Mouse (Mus musculus) brain, embryonic 18.5 days (tissue): ENCODE results near the gene Chrnb4.

Experiments
- DNase-seq: peaks from one replicate; pipeline ENCODE4 v3.0.0-alpha.2; 2012; ENCODE audit warnings: low read depth, low spot score

Gene Chrnb4

DNA sequence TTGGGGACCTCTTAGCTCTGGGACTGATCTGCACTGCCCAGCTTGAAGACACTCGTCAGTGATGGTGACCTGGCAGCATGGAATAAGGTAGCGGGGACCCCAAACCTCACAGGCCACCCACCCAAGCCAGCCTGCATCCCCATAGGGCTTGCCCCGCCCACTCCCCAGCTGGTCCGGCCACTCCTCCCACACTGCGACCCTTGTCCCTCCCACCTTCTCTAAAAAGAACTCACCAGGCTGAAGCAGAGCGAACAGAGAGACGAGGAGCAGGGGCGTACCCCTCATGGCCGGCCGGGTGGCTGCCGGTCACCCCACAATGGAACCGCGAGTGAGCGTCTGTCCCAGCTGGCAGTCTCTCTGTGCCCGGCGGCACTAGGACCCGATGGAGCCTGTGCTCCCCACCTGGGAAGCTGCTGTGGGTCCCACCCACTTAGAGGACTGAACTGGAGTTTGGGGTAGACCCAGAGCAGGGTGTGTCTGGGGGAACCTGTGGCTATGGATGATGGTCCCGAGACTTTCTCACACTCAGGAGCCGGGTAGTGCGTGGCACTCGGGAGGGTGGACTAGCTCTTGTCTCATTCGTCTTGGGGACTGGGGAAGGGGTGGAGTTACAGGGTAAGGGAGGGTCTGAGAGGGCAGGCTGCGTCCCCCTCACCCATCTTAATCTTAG is at the start of gene Chrnb4:
Gene Chrnb4 (minus strand): TSS at position 569 of the 670 bp plus-strand sequence.
- no peak for DNase-seq

DNA sequence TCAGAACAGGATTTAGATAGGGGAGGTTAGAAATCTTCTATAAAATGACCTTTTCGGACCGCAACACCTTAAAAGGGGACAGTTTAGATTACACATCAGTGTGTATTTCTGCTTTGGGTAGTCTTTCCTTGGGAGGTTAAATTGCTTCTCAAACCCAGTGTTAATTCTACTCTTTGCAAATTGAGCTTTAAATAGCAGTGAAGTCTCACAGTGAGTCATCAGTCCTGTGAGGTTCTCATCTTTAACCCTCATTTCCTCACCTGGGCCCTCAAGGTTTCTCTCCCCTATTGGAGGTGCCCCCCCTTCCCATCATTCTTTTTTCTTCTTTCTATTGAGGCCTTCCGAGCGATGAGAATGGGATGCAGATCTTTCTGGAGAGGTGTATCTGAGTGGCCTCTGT is 48.3 kb upstream of the Chrnb4 start:
- DNase-seq = no peak

DNA sequence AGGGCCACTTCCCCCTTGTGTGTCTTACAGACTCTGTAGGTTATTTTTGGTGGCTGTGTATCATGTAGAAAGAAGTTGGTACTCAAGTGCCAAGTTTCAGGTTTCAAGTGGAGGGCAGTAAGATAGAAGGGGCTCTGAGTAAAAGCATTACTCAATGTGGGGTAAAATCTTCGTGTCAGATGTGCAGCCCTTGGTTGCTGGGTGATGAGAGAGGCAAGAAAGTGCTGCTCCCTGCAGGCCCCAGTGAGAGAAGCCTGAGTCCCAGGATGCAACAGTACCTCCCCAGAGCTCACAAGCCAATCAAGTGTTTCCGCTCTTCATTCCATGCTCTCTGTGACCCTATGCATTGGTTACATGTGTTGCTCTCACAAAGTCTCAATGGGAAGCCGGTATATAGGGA is 47.5 kb upstream of the Chrnb4 start:
- DNase-seq = no peak

DNA sequence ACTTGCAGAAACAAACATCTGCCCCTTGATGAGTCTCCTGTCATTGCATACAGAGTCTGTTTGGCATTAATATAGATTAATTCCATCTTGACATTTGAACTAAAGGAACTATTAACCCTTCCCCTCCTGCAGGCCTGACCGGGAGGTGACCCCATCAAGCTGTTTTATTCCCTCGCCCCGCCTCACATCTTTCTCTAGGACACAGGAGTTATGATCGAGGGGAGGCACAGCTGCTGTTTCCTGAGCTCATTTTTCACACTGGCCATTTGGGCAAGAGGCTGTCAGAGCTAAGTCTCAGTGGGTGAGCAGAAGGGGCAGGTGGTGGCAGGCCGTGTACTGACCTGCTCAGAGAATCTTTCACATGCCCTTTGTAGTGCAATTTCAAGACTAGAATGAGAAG is 41.6 kb upstream of the Chrnb4 start:
- no peak for DNase-seq

DNA sequence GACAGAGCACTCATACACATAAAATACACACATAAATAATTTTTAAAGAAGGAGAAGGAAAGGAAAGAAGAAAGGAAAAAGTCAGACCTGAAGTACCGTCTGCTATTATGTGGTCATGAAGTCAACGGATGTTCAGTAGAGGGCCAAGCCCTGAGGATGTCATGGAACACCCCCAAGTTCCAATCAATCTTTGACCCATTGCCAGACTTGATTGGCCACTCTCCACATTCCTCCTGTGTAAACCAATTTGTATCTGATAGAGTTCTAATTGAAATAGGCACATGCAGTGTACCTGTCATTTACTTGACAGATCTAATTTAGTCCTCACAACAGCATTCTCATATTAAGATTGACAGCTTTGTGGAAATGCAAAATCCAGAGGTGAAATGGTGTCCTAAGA is 40.6 kb upstream of the Chrnb4 start:
- DNase-seq = no peak

DNA sequence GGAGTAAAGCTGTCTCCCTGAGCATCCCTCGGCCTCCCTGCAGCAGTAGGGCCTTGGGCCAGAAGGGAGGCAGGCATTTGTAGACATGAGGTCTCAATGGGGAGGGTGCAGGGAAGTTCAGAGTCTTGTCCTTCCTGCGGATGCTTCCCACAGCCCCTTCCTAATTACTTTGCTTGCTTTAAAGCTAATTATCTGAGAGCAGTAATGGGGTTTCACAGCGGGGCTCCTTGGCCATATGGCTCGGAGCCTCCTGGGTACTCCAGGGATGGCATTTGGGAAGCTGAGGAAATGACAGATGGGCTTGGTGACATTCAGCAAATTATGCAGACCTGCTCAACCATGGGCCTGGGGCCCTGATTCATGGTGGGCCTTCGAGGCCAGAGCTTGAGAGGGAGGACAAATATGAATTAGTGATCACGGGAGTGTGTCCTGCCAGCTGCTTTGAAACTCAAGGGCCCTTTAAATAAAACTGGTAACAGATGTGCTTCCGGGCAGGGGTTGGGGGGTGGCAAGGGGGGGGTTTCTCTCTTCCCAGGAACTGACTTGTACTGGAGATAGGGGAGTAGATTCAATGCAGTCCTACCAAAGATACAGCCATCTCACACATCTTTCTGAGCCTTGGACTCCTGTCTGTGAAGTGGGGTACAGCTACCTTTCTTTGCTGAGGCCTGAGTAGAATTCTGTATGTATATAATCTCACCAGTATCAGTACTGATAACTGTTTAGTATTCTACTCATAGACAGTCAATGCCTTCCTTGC is 34.8 kb upstream of the Chrnb4 start:
- DNase-seq = no peak

DNA sequence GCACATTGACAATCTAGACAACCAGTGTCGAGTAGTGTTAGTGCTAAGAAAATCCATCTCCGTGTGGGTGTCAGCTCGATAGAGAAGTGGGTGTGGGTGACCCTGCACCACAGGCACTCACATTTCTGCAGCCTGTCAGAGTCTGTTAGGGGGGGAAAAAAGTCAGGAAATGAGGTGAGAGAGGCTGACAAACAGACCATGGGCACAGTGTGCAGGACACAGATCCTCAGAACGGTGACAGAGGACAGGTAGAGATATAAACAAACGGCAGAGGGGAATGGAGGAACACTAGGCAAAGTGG is 19.3 kb upstream of the Chrnb4 start:
- no peak for DNase-seq

DNA sequence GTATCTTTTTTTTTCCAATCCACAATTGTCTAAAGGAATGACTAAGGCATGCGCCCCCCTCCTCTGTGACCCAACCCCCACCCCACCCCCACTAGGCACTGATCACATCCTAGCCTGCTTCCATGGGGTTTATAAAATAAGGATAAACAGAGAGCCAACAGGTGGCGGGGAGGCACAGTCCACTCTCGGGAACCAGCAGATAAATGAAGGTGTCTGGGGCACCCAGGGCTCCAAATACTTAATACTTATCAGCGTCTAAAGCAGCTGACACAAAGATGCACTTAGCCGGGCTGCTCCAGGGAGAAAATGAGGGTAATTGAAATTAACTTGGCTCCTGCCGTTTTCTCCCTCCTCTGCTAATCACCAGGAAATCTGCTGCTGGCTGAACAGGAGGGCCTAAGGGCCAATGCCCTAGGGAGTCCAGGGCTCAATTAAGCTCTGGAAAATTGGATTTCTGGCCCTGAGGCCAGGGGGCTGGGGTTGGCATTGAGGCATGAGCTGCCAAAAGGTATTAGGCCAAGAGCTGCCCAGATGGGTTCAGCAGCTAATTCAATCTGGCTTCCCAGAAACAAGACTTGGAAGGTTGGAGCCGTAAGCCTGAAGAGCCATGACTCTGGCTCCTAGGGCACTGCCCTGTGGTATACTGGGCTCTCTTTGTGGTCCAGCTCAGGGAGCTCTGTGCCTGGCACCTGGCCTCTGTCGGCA is 18.8 kb upstream of the Chrnb4 start:
- DNase-seq = no peak

DNA sequence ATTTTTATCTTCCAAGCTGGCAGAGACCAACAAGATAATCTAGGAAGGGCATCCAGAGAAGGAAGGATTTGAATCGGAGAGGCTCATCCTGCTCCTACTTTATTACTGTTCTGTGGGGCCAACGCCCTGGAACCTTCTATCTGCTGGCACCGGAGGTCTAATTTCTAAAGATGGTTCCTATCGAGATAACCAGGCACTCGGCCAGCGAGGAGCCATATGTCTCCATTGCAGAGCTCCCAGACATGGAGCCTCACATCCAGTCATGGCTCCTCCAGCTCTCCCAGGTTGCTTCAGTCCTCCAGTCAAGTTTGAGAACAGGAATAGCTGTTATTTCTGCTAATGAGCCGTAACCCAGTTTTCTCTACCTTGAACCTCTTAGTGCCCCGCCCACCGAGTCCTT is 16.7 kb upstream of the Chrnb4 start:
- DNase-seq = no peak

DNA sequence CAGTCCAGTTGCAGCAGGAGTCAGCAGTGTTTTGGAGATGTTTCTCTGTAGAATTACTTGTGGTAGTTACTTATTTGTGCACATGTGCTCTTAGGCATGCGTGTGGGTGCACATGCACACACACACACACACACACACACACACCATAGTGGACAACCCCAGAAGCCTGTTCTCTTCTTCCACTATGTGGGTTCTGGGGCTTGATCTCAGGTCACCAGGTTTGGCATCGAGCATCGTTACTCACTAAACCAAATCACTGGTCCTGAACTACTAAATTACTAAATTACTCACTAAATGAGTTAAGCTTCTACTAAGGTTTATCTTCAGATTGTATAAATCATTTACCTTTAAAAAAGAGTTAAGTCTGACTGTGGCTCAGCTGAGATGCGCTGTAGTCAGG is 9.5 kb upstream of the Chrnb4 start:
- DNase-seq = no peak

DNA sequence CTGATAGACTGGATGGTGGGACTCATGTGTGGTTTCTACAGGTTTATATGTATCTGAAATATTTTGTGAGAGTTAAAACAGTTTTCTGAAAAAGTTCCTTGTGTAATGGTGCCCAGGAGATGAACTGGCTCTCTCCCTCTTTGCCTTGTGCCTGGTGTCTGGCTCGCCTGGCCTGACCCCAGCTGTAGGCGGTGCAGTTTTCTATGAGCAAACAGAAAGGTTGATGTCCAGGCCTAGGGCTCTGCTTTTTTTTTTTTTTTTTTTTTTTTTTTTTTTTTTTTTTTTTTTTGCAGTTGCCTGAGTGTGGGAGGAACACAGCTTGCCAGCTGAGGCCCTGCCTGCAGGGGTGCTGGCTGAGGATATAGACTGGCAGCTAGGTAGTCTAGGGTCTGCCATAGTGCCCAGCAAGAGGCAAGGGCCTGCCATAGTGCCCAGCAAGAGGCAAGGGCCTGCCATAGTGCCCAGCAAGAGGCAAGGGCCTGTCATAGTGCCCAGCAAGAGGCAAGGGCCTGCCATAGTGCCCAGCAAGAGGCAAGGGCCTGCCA is 6.9 kb upstream of the Chrnb4 start:
- DNase-seq = no peak

DNA sequence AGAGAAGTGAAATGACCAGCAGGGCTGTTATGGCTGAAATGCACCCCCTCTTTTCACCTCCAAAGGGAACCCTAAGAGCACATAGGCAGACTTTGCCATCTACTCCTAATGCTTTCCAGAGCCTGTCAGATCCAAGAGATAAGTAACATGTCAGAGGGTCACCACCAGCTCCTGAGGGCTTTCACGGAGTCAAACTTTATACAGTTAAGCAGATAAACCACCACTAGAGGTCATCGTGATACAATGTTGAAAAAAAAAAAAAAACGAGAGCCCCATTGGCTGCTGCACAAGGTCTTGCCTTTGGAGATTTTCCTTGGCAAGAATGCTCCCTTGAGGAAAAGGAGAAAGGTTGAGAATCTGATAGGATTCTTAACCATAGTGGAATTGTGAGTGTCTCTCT is 1.8 kb downstream of the Chrnb4 start:
- no peak for DNase-seq

DNA sequence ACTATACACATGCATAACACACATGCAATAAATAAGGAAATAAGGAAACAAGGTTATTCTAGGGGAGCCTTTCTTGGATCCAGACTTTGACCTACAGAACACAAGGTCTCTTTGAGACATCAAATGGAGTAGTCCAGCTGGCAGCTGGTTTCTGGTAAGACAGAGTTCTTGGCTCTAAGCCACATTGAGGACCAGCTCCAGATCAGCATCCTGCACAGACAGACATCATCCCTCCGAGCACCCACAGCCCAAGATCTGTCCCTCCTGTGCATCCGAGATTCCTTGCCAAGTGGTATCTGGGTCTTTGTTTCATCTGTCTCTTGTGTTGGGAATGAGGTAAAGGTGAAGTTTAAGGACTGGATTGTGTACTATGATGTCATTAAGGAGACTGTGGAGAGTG is 3.6 kb downstream of the Chrnb4 start:
- no peak for DNase-seq

DNA sequence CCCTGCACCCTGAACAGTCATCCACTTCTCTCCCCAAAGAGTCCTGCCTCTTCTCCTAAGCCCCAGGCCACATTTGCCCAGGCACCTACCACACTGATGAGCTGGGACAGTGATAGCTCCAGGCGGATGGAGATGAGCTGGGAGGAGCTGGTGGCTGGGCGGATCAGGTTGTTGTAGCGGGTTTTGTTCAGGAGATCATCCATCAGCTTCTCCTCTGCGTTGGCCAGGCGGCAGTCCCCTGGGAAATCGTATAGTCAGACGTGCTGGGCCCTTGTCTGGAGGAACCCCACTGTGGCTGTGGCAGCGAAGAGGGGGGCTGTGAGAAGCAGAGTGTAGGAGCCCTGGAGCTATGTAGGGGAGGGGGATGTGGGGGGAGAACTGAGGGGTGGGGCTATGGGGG is 4.9 kb downstream of the Chrnb4 start:
- DNase-seq = no peak

DNA sequence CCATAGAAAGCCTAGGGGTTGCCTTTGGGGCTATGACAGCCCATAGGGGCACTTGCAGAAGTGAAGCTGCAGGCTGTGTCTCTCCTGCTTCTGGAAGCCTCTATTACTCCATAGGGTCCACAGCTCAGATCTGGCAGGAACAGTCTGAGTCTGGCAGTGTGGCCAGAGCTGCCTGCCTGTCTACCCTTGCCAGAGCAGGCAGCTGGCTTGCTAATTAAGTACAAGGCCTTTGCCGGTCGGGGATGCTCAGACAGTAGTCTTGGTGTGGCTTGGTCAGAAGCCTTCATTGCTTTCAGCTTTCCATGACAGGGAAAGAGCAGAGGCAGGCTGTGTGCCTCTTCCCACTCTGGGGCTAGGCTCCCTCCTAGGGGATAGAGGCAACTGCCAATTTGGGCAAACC is 7.2 kb downstream of the Chrnb4 start:
- no peak for DNase-seq

DNA sequence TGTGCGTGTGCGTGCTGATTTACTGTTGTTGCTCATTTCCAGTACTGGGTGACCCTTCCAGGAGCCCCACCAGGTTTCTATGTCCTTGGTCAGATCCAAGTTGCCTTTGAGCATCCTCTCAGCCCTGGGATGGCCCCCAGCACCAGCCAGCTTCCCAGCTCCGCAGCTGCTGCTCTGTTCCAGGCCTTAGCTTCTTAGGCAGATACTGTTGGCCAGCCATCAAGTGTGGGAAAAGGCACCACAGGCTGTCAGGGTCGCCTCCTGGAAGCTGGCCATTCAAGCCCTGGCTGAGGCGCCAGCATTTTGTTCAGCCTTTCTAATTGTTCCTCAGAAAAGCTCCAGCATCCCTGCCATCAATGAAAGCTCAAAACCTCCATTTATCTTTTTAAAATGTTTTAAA is 8.6 kb downstream of the Chrnb4 start:
- DNase-seq = no peak

DNA sequence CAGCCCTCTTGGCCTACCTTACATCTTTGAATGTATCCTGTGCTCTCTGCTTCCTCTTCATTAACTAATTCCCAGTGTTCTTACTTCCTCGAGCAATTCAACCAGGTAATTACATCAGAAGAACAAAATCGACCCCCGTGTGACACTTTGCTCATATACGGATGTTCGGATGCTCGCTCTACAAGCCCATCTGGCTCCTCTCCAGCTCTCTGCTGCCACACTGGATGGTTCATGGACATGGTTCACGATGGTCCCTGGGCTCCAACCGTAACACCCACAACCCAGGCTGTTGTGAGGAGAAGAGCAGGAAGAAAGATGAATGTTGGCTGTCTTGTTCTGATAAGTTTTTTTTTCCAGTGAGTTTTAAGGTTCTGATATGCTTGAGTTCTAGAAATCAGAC is 9.6 kb downstream of the Chrnb4 start:
- no peak for DNase-seq

DNA sequence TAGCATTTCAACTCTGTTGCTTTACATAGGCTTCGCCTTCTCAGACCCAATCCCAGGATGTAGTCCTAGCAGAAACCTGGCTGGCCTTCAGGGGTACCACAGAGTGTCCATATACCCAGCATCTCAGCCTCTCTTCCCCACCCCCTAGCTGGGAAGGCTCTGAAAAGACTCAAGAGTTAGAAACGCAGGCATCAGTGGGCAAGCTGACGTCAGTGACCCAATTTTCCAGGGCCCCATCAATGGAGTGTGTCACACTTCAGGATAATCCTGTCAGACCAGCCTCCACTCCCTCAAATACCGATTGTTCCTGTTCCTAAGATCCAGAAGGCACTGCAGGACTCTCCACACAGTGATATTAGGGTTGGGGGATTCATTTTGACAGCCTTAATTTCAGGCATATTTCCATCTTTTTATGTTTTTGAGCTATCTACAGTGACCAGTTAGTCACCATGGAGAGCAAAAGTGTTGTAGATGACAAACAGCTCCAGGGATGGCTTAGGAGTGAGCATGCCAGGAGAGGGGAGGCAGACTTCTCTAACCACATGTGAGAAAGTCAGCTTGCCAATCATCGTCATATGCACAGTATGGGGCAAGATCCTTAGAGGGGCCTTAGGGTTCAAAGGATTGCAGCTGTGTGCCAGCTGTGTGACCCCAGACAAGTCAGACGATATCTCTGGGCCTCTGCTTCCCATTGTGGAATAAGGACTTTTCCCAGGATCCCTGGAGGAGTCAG is 17.0 kb downstream of the Chrnb4 start:
- DNase-seq = no peak

DNA sequence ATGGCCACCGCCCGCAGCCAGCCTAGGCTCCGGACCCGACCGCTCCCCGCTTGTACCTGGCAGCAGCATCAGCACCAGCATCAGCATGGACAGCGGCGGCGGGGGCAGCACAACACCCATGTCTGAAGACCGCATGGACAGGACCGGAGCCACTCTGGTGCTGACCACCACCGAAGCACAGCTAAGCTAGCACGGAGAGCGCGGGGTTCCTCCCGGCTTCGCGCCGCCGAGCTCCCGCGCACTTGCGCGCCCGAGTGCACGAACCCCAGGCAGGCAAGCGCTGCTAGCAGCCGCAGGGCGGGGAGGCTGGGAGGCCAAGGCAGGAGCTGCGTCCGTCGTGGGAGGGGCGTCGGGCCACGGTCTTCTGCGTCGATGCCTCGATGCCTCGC is 22.3 kb downstream of the Chrnb4 start, which contains the start of gene Chrna3:
Gene Chrna3 (minus strand): TSS at position 288 of the 389 bp plus-strand sequence.
- DNase-seq = no peak

DNA sequence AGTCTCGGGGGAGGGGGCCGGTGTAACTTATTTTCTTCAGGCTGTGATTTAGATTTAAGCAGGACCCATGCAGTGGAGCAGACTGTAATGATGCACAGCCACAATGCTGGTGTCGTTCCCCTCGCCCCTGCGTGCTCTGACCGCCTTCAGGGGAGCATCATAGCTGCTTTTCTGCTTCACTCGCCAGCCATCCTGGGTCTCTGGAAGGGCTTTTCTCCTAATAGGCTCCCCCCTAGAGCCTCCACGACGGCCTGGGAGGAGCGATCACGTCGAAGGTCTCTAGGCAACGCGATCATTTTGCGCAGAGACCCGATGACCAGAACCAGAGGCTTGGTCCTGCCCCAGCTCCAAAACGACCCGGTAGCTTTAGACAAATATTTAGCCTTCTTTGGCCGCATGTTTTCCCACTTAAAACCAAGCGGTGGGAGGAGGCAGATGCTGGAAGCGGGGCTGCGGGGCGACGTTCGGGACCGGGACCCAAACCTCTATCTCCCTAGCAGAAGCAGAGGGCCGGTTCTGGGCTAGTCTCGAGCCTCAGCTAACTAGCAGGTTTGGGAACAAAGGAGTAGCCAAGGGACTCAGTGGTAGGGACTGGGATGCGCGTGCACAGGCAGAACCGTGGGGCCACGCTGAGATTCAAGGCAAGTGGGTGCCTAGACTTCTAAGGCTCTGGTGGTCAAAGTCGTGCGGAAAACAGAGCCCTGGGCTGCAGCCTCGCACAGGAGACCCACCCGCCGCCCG is 22.9 kb downstream of the Chrnb4 start:
- no peak for DNase-seq

DNA sequence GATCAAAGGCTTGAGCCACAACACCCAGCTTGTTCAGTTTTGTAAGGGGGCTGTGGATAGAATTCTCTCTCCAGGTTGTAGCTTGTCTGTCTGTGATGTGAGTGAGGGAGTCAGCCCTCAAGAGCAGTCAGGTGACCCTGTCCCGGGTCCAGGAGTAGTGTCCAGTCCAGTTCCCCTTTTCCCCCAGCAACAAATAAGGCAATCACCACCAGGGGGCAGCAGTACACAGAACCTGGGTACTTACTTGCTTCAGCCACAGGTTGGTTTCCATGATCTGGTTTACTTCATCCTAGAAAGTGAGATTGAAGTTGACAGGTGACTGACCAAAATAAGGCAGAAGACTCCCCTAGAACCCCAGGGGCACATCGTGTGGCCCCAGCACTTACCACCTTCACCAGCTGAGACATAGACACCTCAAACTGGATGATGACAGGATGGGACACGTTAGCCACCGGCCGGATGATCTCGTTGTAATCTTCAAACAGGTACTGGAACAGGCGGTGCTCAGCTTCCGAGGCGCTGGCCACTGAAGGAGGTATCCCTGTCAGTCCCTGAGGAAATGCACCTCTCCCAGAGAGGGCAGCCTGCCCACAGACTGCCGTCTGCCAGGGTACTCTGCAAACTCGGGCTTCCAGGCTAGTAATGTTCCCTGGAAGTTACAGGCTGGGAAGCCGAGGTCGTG is 24.5 kb downstream of the Chrnb4 start:
- no peak for DNase-seq
